In genomic region chr17:28348211-28348610, GRCm38 (mm10) we compare ENCODE assay signal across 10 mouse cellular contexts. TPM values are rescaled to one million over a fixed set of nuclear protein-coding genes. Genes with fewer than 3 reads are reported as not detected.
DNase-seq lines count a peak whose midpoint lies in the region; ATAC-seq lines count a peak whose summit lies in the region.
"Had no signal": no experiment of that assay in that cellular context is flagged by ENCODE, and none has a peak within 500 bp of the region (broad histone marks: within the 10 kb centered on the region; RNA-seq: fewer than 3 reads in every experiment).

No protein-coding gene starts in this region.

- peak overlapping the region; percentile 96; the same call in 1 of the 2 replicates for H3K9ac ChIP-seq in embryonic facial prominence, embryonic 15.5 days
- no peak overlapping the region for H3K9ac ChIP-seq in neural tube, embryonic 12.5 days

- no peaks in the 10 kb centered on the region for H3K27me3 ChIP-seq in embryonic facial prominence, embryonic 15.5 days
- peaks cover 53% of the 10 kb centered on the region for H3K27me3 ChIP-seq in neural tube, embryonic 12.5 days (replicated peaks)

- H3K4me3 ChIP-seq in embryonic facial prominence, embryonic 15.5 days (replicated peaks) = peak overlapping the region; percentile 89
- no peak overlapping the region for H3K4me3 ChIP-seq in neural tube, embryonic 12.5 days
- H3K4me3 ChIP-seq: layer of hippocampus, adult 2 months had no signal

- no peaks in the 10 kb centered on the region for H3K9me3 ChIP-seq in embryonic facial prominence, embryonic 15.5 days (replicated peaks)
- no peaks in the 10 kb centered on the region for H3K9me3 ChIP-seq in neural tube, embryonic 12.5 days

- peaks cover 73% of the 10 kb centered on the region for H3K4me1 ChIP-seq in embryonic facial prominence, embryonic 15.5 days
- H3K4me1 ChIP-seq in neural tube, embryonic 12.5 days = peaks cover 59% of the 10 kb centered on the region

- WGBS in embryonic facial prominence, embryonic 15.5 days = 24% methylated on average over 6 of the region's 6 CpGs
- WGBS in neural tube, embryonic 12.5 days = 61% methylated on average over 6 of the region's 6 CpGs

- H3K27ac ChIP-seq in embryonic facial prominence, embryonic 15.5 days (replicated peaks) = peak overlapping the region; percentile 100
- no peak overlapping the region for H3K27ac ChIP-seq in neural tube, embryonic 12.5 days
- H3K27ac ChIP-seq: layer of hippocampus, adult 2 months had no signal

- H3K4me2 ChIP-seq in embryonic facial prominence, embryonic 15.5 days (replicated peaks) = peak overlapping the region; percentile 82
- peak overlapping the region; percentile 94 for H3K4me2 ChIP-seq in neural tube, embryonic 12.5 days (replicated peaks)

- ATAC-seq in embryonic facial prominence, embryonic 15.5 days (ENCODE audit: insufficient number of reproducible peaks, low FRiP score, low TSS enrichment, low read depth) = no peak
- no peak for ATAC-seq in neural tube, embryonic 12.5 days (ENCODE audit: low FRiP score, low read depth)

- no peaks in the 10 kb centered on the region for H3K36me3 ChIP-seq in embryonic facial prominence, embryonic 15.5 days
- no peaks in the 10 kb centered on the region for H3K36me3 ChIP-seq in neural tube, embryonic 12.5 days

- peak; percentile 26 to 49 for DNase-seq in kidney, postnatal 4 days
- no peak for DNase-seq in kidney, postnatal 36 days
- DNase-seq in heart, postnatal 4 days = peak; percentile 43
- DNase-seq in adrenal gland, adult (ENCODE audit: inconsistent age in 2 of 2, low spot score in 1 of 2) = no peak
- DNase-seq in urinary bladder, postnatal 14 days (ENCODE audit: low spot score) = no peak

RNA-seq across cellular contexts. Expression of gene Tead3, which starts 2.4 kb away (rescaled TPM):
- 17.9 and 18.8 TPM in 2 replicates for polyA plus RNA-seq in embryonic facial prominence, embryonic 15.5 days (2015; fragmentation: Nextera tagmentation; extraction: Ambion mirVana)
- 10 to 100 TPM; 26.3 to 30.2 TPM for total RNA-seq in heart, postnatal 4 days (2021)
- 3.5 and 4.8 TPM in 2 replicates for polyA plus RNA-seq in neural tube, embryonic 12.5 days (2016; fragmentation: Nextera tagmentation; extraction: Ambion mirVana)

RNA-seq across cellular contexts. Expression of gene Tulp1, which starts 16.8 kb away (rescaled TPM):
- 5.1 and 5.8 TPM in 2 replicates for polyA plus RNA-seq in embryonic facial prominence, embryonic 15.5 days (2015; fragmentation: Nextera tagmentation; extraction: Ambion mirVana)
- 1 to 10 TPM; 1.0 to 1.5 TPM for total RNA-seq in heart, postnatal 4 days (2021)
- 3.0 and 5.1 TPM in 2 replicates for polyA plus RNA-seq in neural tube, embryonic 12.5 days (2016; fragmentation: Nextera tagmentation; extraction: Ambion mirVana)
- total RNA-seq: gastrocnemius, adult 18-20 months; layer of hippocampus, adult 2 months had no signal
- polyA plus RNA-seq: cortical plate, adult 2 months had no signal

RNA-seq across cellular contexts. Expression of gene Rpl10a, which starts 19.9 kb away (rescaled TPM):
- 620 and 681 TPM in 2 replicates for polyA plus RNA-seq in embryonic facial prominence, embryonic 15.5 days (2015; fragmentation: Nextera tagmentation; extraction: Ambion mirVana)
- 100 to 1,000 TPM; 663 to 665 TPM for total RNA-seq in heart, postnatal 4 days (2021)
- polyA plus RNA-seq in neural tube, embryonic 12.5 days (2016; fragmentation: Nextera tagmentation; extraction: Ambion mirVana) = 341 and 353 TPM in 2 replicates

RNA-seq across cellular contexts. Expression of gene Fance, which starts 34.9 kb away (rescaled TPM):
- 37.6 and 38.5 TPM in 2 replicates for polyA plus RNA-seq in embryonic facial prominence, embryonic 15.5 days (2015; fragmentation: Nextera tagmentation; extraction: Ambion mirVana)
- 10 to 100 TPM; 18.7 to 19.4 TPM for total RNA-seq in heart, postnatal 4 days (2021)
- 31.0 and 31.2 TPM in 2 replicates for polyA plus RNA-seq in neural tube, embryonic 12.5 days (2016; fragmentation: Nextera tagmentation; extraction: Ambion mirVana)

Comparison
In these comparisons a context has a peak if more than half of its experiments do, and no peak if none do; other contexts are left out.
1. DNase-seq: peak in kidney, postnatal 4 days (2 of 2) and heart, postnatal 4 days (single experiment); none in kidney, postnatal 36 days (0 of 2), adrenal gland, adult (0 of 2) and urinary bladder, postnatal 14 days (single experiment).